Mouse (Mus musculus) liver, embryonic 14.5 days (tissue): ENCODE data around the gene Pars2. TPM values are rescaled to one million over a fixed set of nuclear protein-coding genes. Genes with fewer than 3 reads are reported as not detected.

Experiments used
- ATAC-seq: fragments of 200-750 bp; cut with Nextera tagmentation; 2 replicates; pipeline ENCODE4 v1.8.0; 2017; ENCODE audit warnings: moderate number of reproducible peaks, mild to moderate bottlenecking, moderate library complexity; ENCODE audit not compliant: insufficient read depth
- DNase-seq, 3 experiments: peaks; one replicate each; pipeline ENCODE4 v3.0.0-alpha.2; 2012 to 2013; ENCODE audit warnings: low read depth in 3 of 3, low spot score in 3 of 3
- H3K27ac ChIP-seq: fragments of 300-500 bp; sonication (generic); 2 replicates; pipeline ENCODE4 v1.5.1; 2014; ENCODE audit warnings: moderate library complexity, mild to moderate bottlenecking, control low read depth, inconsistent platforms
- H3K27me3 ChIP-seq: fragments of 300-500 bp; sonication (generic); 2 replicates; pipeline ENCODE4 v1.6.1; 2014; ENCODE audit warnings: mild to moderate bottlenecking, low read length, moderate library complexity; ENCODE audit not compliant: control insufficient read depth, insufficient read depth
- H3K36me3 ChIP-seq: fragments of 300-500 bp; sonication (generic); replicated peaks from 2 replicates; pipeline ENCODE4 v1.6.1; 2014; ENCODE audit warnings: low read depth; ENCODE audit not compliant: control insufficient read depth, insufficient read depth
- H3K4me1 ChIP-seq, 2 experiments: fragments of 200-500 bp in 1 of 2; fragments of 300-500 bp in 1 of 2; sonication (generic) in 1 of 2; replicated peaks; 2 replicates each; pipeline ENCODE4 v1.6.1; 2012 to 2014; ENCODE audit warnings: antibody characterized with exemption in 1 of 2, inconsistent platforms in 1 of 2, low read length in 1 of 2; ENCODE audit not compliant: control insufficient read depth in 2 of 2, insufficient read depth in 2 of 2
- H3K4me2 ChIP-seq: fragments of 300-500 bp; sonication (generic); 2 replicates; pipeline ENCODE4 v1.6.1; 2014; ENCODE audit warnings: low read depth, mild to moderate bottlenecking, control low read depth, moderate library complexity
- H3K4me3 ChIP-seq, 2 experiments: fragments of 200-500 bp in 1 of 2; fragments of 300-500 bp in 1 of 2; sonication (generic) in 1 of 2; 2 replicates each; pipeline ENCODE4 v1.5.1; 2012 to 2014; ENCODE audit warnings: low read depth in 2 of 2, low read length in 2 of 2, mild to moderate bottlenecking in 2 of 2, control low read depth in 1 of 2, inconsistent platforms in 1 of 2, moderate library complexity in 1 of 2; ENCODE audit not compliant: insufficient read depth in 1 of 2
- H3K9ac ChIP-seq: fragments of 300-500 bp; sonication (generic); replicated peaks from 2 replicates; pipeline ENCODE4 v1.6.1; 2014; ENCODE audit warnings: mild to moderate bottlenecking, control low read depth, moderate library complexity
- H3K9me3 ChIP-seq: fragments of 300-500 bp; sonication (generic); 2 replicates; pipeline ENCODE4 v1.6.1; 2016; ENCODE audit warnings: low read length, mixed read lengths; ENCODE audit not compliant: control insufficient read depth
- CTCF ChIP-seq: IDR thresholded peaks from 2 replicates; pipeline ENCODE4 v1.5.1; 2016; ENCODE audit warnings: antibody characterized with exemption, low read depth, control low read depth
- EP300 ChIP-seq: IDR thresholded peaks from 2 replicates; pipeline ENCODE4 v1.6.1; 2016; ENCODE audit warnings: antibody characterized with exemption, low read depth
- WGBS: fragments of 180-500 bp; shearing (Covaris S2); extraction: QIAGEN DNeasy Blood & Tissue Kit; methylation state at CpG from one replicate; pipeline ENCODE4 v1.1.7; 2014; ENCODE audit not compliant: insufficient replicate concordance; 5-methylcytosine and 5-hydroxymethylcytosine counted together
- polyA plus RNA-seq, 2 experiments: library from polyadenylated mRNA; depleted of rRNA in 1 of 2; stranded (reverse) in 1 of 2; unstranded in 1 of 2; fragments of >200 nt; fragmentation: Nextera tagmentation in 1 of 2; extraction: Ambion mirVana in 1 of 2; gene quantifications; 2 replicates each; pipeline versions ENCODE4 v1.2.1 to v1.2.3; 2012 to 2014

Gene Pars2
- polyA plus RNA-seq, 2 experiments, result 3.9 to 4.3 TPM

DNA sequence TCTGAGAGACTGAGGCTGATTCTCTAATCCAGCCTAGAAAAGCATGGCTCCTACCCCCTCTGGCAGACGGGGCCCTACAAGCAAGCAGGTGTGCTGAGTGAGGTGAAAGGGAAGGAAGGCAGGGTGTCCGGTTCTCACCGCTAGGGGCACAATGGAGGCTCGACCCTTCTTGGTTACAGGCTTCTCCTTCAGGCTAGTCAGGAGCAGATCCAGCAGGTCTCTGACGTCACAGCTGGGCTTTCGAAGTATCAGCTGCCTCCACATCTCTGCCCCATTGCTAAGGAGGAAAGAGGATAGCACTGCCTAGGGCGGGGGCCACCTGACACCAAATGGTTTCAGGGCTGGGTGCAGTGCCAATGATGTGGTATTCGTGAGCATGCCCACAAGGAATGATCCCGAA lies 49.1 kb downstream of the Pars2 start:
- WGBS, result 13% methylated on average over 9 of the region's 9 CpGs
- Histone ChIP-seq H3K9ac (no peak overlapping the region), H3K27ac (no peak overlapping the region), H3K4me2 (no peak overlapping the region), H3K4me3 (no peak overlapping the region), H3K36me3 (no peaks in the 10 kb centered on the region), H3K4me1 (no peaks in the 10 kb centered on the region), H3K27me3 (no peaks in the 10 kb centered on the region), H3K9me3 (no peaks in the 10 kb centered on the region)
- no peak for TF ChIP-seq EP300
- peak; percentile 78 for TF ChIP-seq CTCF
- DNase-seq, result no peak
- ATAC-seq, result no peak

GRCm38 (mm10) chr4:106700798-106701197 lies 49.9 kb downstream of the Pars2 start:
- 40% methylated on average over 4 of the region's 4 CpGs for WGBS
- Histone ChIP-seq H3K9ac (no peak overlapping the region), H3K27me3 (no peaks in the 10 kb centered on the region), H3K9me3 (no peaks in the 10 kb centered on the region), H3K4me2 (no peak overlapping the region), H3K36me3 (no peaks in the 10 kb centered on the region), H3K4me1 (no peaks in the 10 kb centered on the region), H3K27ac (no peak overlapping the region), H3K4me3 (no peak overlapping the region)
- no peak for DNase-seq
- no peak for TF ChIP-seq CTCF
- TF ChIP-seq EP300, result no peak
- ATAC-seq, result no peak

- WGBS, result 62% methylated on average over 10 of the region's 10 CpGs
- Histone ChIP-seq H3K4me2 (no peak overlapping the region), H3K9me3 (no peaks in the 10 kb centered on the region), H3K27me3 (no peaks in the 10 kb centered on the region), H3K36me3 (no peaks in the 10 kb centered on the region), H3K27ac (no peak overlapping the region), H3K4me1 (peaks cover 0 to 2% of the 10 kb centered on the region in 2 experiments; a peak in 1 of 4 replicates), H3K9ac (no peak overlapping the region), H3K4me3 (no peak overlapping the region)
- TF ChIP-seq CTCF, result no peak
- TF ChIP-seq EP300, result no peak
- ATAC-seq, result no peak
- DNase-seq, result no peak
Observed at GRCm38 (mm10) chr4:106703956-106704355, 53.1 kb downstream of the Pars2 start.

DNA sequence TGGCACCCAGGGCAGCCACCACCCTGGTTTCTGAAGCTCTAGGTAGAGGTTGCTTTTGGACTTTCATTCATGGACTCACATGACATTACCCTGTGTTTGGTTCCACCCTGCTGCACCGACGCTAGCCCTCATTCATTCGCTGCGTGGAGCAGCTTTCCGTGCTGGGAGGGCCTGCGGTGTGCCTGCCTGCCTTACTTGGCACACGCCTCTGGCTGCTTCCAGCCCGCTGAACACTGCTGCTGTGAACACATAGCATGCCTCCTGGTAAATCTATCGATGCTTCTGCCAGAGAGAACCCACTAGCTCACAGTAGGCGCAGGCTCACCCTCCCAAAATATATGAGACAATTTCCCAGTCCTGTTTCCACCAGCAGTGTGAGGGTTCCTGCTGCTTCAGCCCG lies 53.5 kb downstream of the Pars2 start:
- WGBS, result 67% methylated on average over 11 of the region's 11 CpGs
- Histone ChIP-seq H3K4me1 (peaks cover 0 to 2% of the 10 kb centered on the region in 2 experiments; a peak in 1 of 4 replicates), H3K4me2 (no peak overlapping the region), H3K9ac (no peak overlapping the region), H3K27me3 (no peaks in the 10 kb centered on the region), H3K27ac (no peak overlapping the region), H3K4me3 (no peak overlapping the region), H3K9me3 (no peaks in the 10 kb centered on the region), H3K36me3 (no peaks in the 10 kb centered on the region)
- TF ChIP-seq EP300 (no peak), CTCF (no peak)
- ATAC-seq (no peak), DNase-seq (no peak)

Other genes starting within 250 kb of the Pars2 start
- 47.9 and 50.9 TPM in 2 replicates for gene Pcsk9, start 186.7 kb upstream of the Pars2 start, polyA plus RNA-seq (2012; rRNA removed)
- gene Pcsk9, start 186.7 kb upstream of the Pars2 start, polyA plus RNA-seq (2014; fragmentation: Nextera tagmentation; extraction: Ambion mirVana), result 37.8 and 41.1 TPM in 2 replicates
- gene Bsnd, start 158.8 kb upstream of the Pars2 start, polyA plus RNA-seq (2012; rRNA removed), result not detected in 2 replicates
- not detected in 2 replicates for gene Bsnd, start 158.8 kb upstream of the Pars2 start, polyA plus RNA-seq (2014; fragmentation: Nextera tagmentation; extraction: Ambion mirVana)
- 52.8 and 53.2 TPM in 2 replicates for gene Dhcr24, start 90.0 kb upstream of the Pars2 start, polyA plus RNA-seq (2012; rRNA removed)
- 20.5 and 25.3 TPM in 2 replicates for gene Dhcr24, start 90.0 kb upstream of the Pars2 start, polyA plus RNA-seq (2014; fragmentation: Nextera tagmentation; extraction: Ambion mirVana)
- gene Lexm, start 33.8 kb upstream of the Pars2 start, polyA plus RNA-seq (2012; rRNA removed), result 0.10 TPM in 1 of 2 replicates, not detected in the other
- gene Lexm, start 33.8 kb upstream of the Pars2 start, polyA plus RNA-seq (2014; fragmentation: Nextera tagmentation; extraction: Ambion mirVana), result not detected in 2 replicates
- 0.02 and 0.13 TPM in 2 replicates for gene Ttc22, start 28.6 kb upstream of the Pars2 start, polyA plus RNA-seq (2012; rRNA removed)
- 0.06 TPM in 1 of 2 replicates, not detected in the other for gene Ttc22, start 28.6 kb upstream of the Pars2 start, polyA plus RNA-seq (2014; fragmentation: Nextera tagmentation; extraction: Ambion mirVana)
- 31.1 and 34.3 TPM in 2 replicates for gene Ttc4, start 27.9 kb downstream of the Pars2 start, polyA plus RNA-seq (2012; rRNA removed)
- gene Ttc4, start 27.9 kb downstream of the Pars2 start, polyA plus RNA-seq (2014; fragmentation: Nextera tagmentation; extraction: Ambion mirVana), result 30.6 and 31.1 TPM in 2 replicates
- gene Mroh7, start 79.9 kb downstream of the Pars2 start, polyA plus RNA-seq (2012; rRNA removed), result 0.16 and 0.22 TPM in 2 replicates
- gene Mroh7, start 79.9 kb downstream of the Pars2 start, polyA plus RNA-seq (2014; fragmentation: Nextera tagmentation; extraction: Ambion mirVana), result 0.06 and 0.14 TPM in 2 replicates
- gene Fam151a, start 82.8 kb downstream of the Pars2 start, polyA plus RNA-seq (2012; rRNA removed), result 0.03 and 0.06 TPM in 2 replicates
- gene Fam151a, start 82.8 kb downstream of the Pars2 start, polyA plus RNA-seq (2014; fragmentation: Nextera tagmentation; extraction: Ambion mirVana), result not detected in 2 replicates
- gene Acot11, start 153.9 kb downstream of the Pars2 start, polyA plus RNA-seq (2012; rRNA removed), result 3.9 and 4.1 TPM in 2 replicates
- 4.1 and 5.1 TPM in 2 replicates for gene Acot11, start 153.9 kb downstream of the Pars2 start, polyA plus RNA-seq (2014; fragmentation: Nextera tagmentation; extraction: Ambion mirVana)